Mouse (Mus musculus) small intestine, adult 2 months (tissue): ENCODE measurements at regions not wholly inside any gene's neighbourhood (a gene's known extent, or its start where the extent isn't known, plus 50 kb on each side); places are given as distances from the start of the nearest gene placed in this dataset.

Experiments
- CTCF ChIP-seq: fragments of 200-500 bp; IDR thresholded peaks from 2 replicates; pipeline ENCODE4 v1.5.1; 2012; ENCODE audit warnings: low read depth, mild to moderate bottlenecking, control low read depth, inconsistent platforms, low read length, moderate library complexity, mixed read lengths; ENCODE audit not compliant: insufficient replicate concordance, insufficient read length; ENCODE audit errors: extremely low read depth
- POLR2A ChIP-seq: fragments of 200-500 bp; IDR thresholded peaks from 2 replicates; pipeline ENCODE4 v1.6.1; 2012; ENCODE audit warnings: low read depth, mild to moderate bottlenecking, control low read depth, inconsistent platforms, low read length, moderate library complexity

- no peak for TF ChIP-seq POLR2A
- no peak for TF ChIP-seq CTCF
Measured at GRCm38 (mm10) chr8:26227529-26227895, 108.2 kb downstream of the Gm45692 start.
